Mouse (Mus musculus): ENCODE data around the gene Slc22a26. TPM values are rescaled to one million over a fixed set of nuclear protein-coding genes. Genes with fewer than 3 reads are reported as not detected.
"Not testable (repeated sequence)": the region's sequence is repeated elsewhere in the genome, so short reads cannot be mapped to it uniquely, and the experiment has no call there.

The Slc22a26 gene
- not detected in 2 replicates for polyA plus RNA-seq (2015; fragmentation: Nextera tagmentation; extraction: Ambion mirVana)

GRCm38 (mm10) chr19:7802571-7802970 is at the start of gene Slc22a26:
Slc22a26 (minus strand) TSS chr19:7802667.
- no peak for ATAC-seq (ENCODE audit: low read depth)

GRCm38 (mm10) chr19:7829851-7830250 is 27.4 kb upstream of the Slc22a26 start:
- no peaks in the 10 kb centered on the region for H3K4me1 ChIP-seq (replicated peaks)
- no peak overlapping the region for H3K4me2 ChIP-seq
- peaks cover 13% of the 10 kb centered on the region for H3K9me3 ChIP-seq
- H3K27ac ChIP-seq (replicated peaks) = no peak overlapping the region
- H3K4me3 ChIP-seq = no peak overlapping the region
- no peak for ATAC-seq (ENCODE audit: low read depth)
- H3K27me3 ChIP-seq = no peaks in the 10 kb centered on the region
- WGBS = 66% methylated on average over 2 of the region's 2 CpGs
- no peak overlapping the region for H3K9ac ChIP-seq
- no peaks in the 10 kb centered on the region for H3K36me3 ChIP-seq

More at GRCm38 (mm10) chr19:7802571-7802970, at the start of gene Slc22a26:
- Histone ChIP-seq H3K4me3 (no peak within 1 kb of the TSS), H3K27me3 (no peaks in the 10 kb centered on the region), H3K9ac (no peak within 1 kb of the TSS), H3K36me3 (no peaks in the 10 kb centered on the region), H3K4me2 (no peak within 1 kb of the TSS), H3K4me1 (replicated peaks) (no peaks in the 10 kb centered on the region), H3K9me3 (peaks cover 16% of the 10 kb centered on the region; the same call in 1 of the 2 replicates), H3K27ac (replicated peaks) (no peak within 1 kb of the TSS)
- whole genome bisulfite sequencing = 82% methylated on average over 1 of the region's 1 CpGs

- no peaks in the 10 kb centered on the region for H3K27me3 ChIP-seq
- no peak for ATAC-seq (ENCODE audit: low read depth)
- H3K4me1 ChIP-seq (replicated peaks) = no peaks in the 10 kb centered on the region
- no peak overlapping the region for H3K4me3 ChIP-seq
- no peak overlapping the region for H3K27ac ChIP-seq (replicated peaks)
- H3K36me3 ChIP-seq = no peaks in the 10 kb centered on the region
- peaks cover 5% of the 10 kb centered on the region; the same call in 1 of the 2 replicates for H3K9me3 ChIP-seq
- 78% methylated on average over 1 of the region's 1 CpGs for WGBS
- H3K4me2 ChIP-seq = no peak overlapping the region
- no peak overlapping the region for H3K9ac ChIP-seq
Measured at GRCm38 (mm10) chr19:7790571-7790970, 11.9 kb downstream of the Slc22a26 start.

- Histone ChIP-seq H3K4me2 (no peak overlapping the region), H3K9me3 (peaks cover 20% of the 10 kb centered on the region; the same call in 1 of the 2 replicates), H3K4me3 (no peak overlapping the region), H3K27me3 (no peaks in the 10 kb centered on the region), H3K27ac (replicated peaks) (no peak overlapping the region), H3K9ac (no peak overlapping the region), H3K4me1 (replicated peaks) (no peaks in the 10 kb centered on the region), H3K36me3 (no peaks in the 10 kb centered on the region)
- 82% methylated on average over 4 of the region's 4 CpGs for WGBS
- ATAC-seq (ENCODE audit: low read depth) = no peak
Measured at GRCm38 (mm10) chr19:7775306-7775705, 27.2 kb downstream of the Slc22a26 start.

- Histone ChIP-seq H3K4me2 (no peak overlapping the region), H3K36me3 (no peaks in the 10 kb centered on the region), H3K9ac (no peak overlapping the region), H3K4me1 (replicated peaks) (no peaks in the 10 kb centered on the region), H3K4me3 (no peak overlapping the region), H3K27me3 (no peaks in the 10 kb centered on the region), H3K9me3 (0 out of 2 replicates have a peak, but pooled peaks cover 4% of the 10 kb centered on the region), H3K27ac (replicated peaks) (no peak overlapping the region)
- 89% methylated on average over 2 of the region's 2 CpGs for WGBS
- ATAC-seq (ENCODE audit: low read depth) = no peak
Measured at GRCm38 (mm10) chr19:7766124-7766523, 36.3 kb downstream of the Slc22a26 start.

GRCm38 (mm10) chr19:7765599-7765998 is 36.9 kb downstream of the Slc22a26 start:
- H3K9ac ChIP-seq = no peak overlapping the region
- H3K9me3 ChIP-seq = 0 out of 2 replicates have a peak, but pooled peaks cover 4% of the 10 kb centered on the region
- H3K27ac ChIP-seq (replicated peaks) = no peak overlapping the region
- WGBS = 91% methylated on average over 3 of the region's 3 CpGs
- no peaks in the 10 kb centered on the region for H3K36me3 ChIP-seq
- H3K4me3 ChIP-seq = no peak overlapping the region
- no peaks in the 10 kb centered on the region for H3K4me1 ChIP-seq (replicated peaks)
- H3K4me2 ChIP-seq = no peak overlapping the region
- no peak for ATAC-seq (ENCODE audit: low read depth)
- no peaks in the 10 kb centered on the region for H3K27me3 ChIP-seq

- ATAC-seq (ENCODE audit: low read depth); H3K4me1 ChIP-seq (replicated peaks); H3K4me3 ChIP-seq; H3K9me3 ChIP-seq; H3K4me2 ChIP-seq; H3K27ac ChIP-seq (replicated peaks); H3K27me3 ChIP-seq; H3K36me3 ChIP-seq; H3K9ac ChIP-seq: not testable (repeated sequence)
- 71% methylated on average over 13 of the region's 13 CpGs for WGBS
Measured at GRCm38 (mm10) chr19:7753371-7753770, 49.1 kb downstream of the Slc22a26 start.

Other genes with a start within 250 kb of the Slc22a26 start
- gene Pla2g16, start 245.2 kb downstream of the Slc22a26 start, polyA plus RNA-seq (2015; fragmentation: Nextera tagmentation; extraction: Ambion mirVana) = 2.9 and 4.8 TPM in 2 replicates
- gene Lgals12, start 195.5 kb downstream of the Slc22a26 start, polyA plus RNA-seq (2015; fragmentation: Nextera tagmentation; extraction: Ambion mirVana) = 0.11 TPM in 1 of 2 replicates, not detected in the other
- not detected in 2 replicates for gene Hrasls5, start 190.1 kb downstream of the Slc22a26 start, polyA plus RNA-seq (2015; fragmentation: Nextera tagmentation; extraction: Ambion mirVana)
- not detected in 2 replicates for gene Slc22a19, start 91.4 kb downstream of the Slc22a26 start, polyA plus RNA-seq (2015; fragmentation: Nextera tagmentation; extraction: Ambion mirVana)
- gene Slc22a27, start 163.4 kb upstream of the Slc22a26 start, polyA plus RNA-seq (2015; fragmentation: Nextera tagmentation; extraction: Ambion mirVana) = not detected in 2 replicates